Mouse (Mus musculus) skeletal muscle tissue, adult 2 months (tissue): ENCODE results near the gene Entpd2.

ENCODE experiments used
- DNase-seq: peaks from one replicate; pipeline ENCODE4 v3.0.0-alpha.2; 2012; ENCODE audit warnings: low read depth, low spot score

Entpd2 gene

GRCm38 (mm10) chr2:25429435-25430180 is 33.9 kb downstream of the Entpd2 start:
- DNase-seq, result no peak

DNA sequence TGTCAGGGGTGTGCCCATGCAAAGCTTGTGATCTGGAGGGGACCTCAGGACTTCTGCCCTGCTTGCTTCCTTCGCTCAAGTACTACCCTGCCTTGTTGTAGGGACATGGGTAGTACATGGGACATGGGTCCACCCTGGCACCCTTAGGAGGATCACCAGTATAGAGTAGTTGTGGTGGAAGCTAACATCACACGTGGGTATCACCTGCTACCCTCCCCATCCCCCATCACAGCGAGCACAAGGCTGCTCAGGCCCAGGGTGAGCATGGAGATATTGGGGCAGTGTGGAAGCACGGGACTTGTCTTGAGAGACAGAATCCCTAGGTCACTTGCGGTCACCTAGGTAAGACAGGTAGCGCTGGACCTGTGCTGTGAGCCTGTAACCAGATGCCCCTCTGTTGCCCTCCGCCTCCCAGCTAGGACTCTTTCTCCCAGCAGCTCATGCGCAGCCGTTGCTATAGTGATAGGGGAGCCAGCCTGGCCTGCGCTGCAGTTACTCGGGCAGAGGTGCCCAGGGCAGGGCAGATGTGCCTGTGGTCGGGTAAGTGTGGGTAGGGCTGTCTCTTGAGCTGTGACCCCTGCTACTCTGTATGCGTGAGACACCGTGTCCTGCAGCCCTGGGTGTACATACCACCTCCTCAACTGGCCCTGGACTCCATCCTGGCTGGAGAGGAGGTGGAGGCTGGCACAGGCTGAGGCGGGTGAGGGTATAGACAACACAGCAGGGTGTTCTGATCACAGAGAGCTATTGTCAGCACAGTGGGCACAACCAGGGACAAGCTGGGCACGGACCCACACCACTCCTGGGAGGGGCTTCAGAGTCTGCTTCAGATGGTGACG is 34.9 kb downstream of the Entpd2 start:
- DNase-seq, result no peak

- no peak for DNase-seq
These were observed 35.7 kb downstream of the Entpd2 start for GRCm38 (mm10) chr2:25431308-25431855.

GRCm38 (mm10) chr2:25432326-25433098 is 36.8 kb downstream of the Entpd2 start:
- no peak for DNase-seq

DNA sequence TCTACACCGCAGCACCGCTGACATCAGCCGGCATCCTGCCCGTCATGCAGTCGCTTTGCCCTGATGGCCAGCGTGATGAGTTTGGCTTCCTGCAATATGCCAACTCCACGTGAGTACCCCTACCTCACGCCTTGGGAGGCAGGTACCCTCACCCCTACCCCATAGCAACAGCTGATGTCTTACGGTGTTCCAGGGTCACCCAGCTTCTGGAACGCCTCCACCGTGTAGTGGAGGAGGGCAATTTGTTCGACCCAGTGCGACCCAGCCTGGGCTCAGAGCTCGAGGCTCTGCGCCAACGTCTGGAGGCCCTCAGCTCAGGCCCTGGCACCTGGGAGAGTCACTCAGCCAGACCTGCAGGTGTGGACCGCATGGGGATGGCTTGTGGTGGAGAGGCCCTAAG is 37.4 kb downstream of the Entpd2 start:
- no peak for DNase-seq

- DNase-seq, result no peak
These were observed 38.6 kb downstream of the Entpd2 start for GRCm38 (mm10) chr2:25434292-25434691.

GRCm38 (mm10) chr2:25436286-25436820 is 40.7 kb downstream of the Entpd2 start:
- no peak for DNase-seq

DNA sequence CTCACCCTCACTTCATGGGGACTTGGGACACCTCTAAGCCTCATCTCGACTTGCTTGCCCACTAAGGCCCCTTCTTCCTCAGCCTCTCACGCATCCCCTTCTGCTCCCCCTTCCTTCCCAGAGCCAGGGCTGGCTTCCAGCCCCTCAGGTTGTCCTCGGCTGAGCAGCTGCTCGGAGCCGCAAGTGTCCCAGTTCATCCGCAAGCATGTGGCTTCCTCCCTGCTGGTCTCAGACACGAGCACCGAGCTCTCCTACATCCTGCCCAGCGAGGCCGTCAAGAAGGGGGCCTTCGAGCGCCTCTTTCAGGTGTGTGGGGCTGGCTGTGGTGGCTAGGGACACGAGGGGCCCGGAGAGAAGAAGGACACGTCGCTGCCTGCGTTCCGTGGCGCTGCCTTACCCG is 45.4 kb downstream of the Entpd2 start:
- DNase-seq, result no peak

DNA sequence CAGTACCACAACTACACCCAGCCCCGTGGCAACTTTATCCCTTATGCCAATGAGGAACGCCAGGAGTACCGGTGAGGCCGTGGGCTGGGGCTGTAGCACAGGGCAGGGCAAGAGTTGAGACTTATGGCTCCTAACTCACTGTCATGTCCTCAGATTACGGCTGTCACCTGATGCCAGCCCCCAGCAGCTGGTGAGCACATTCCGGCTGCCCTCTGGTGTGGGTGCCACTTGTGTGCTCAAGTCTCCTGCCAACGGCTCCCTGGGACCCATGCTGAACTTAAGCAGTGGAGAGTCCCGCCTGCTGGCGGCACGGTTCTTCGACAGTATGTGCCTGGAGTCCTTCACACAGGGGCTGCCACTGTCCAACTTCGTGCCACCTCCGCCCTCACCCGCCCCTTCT is 47.0 kb downstream of the Entpd2 start:
- DNase-seq, result no peak
